Mouse (Mus musculus) adrenal gland, postnatal 36 days (tissue): ENCODE results near the gene Smurf2. TPM values are rescaled to one million over a fixed set of nuclear protein-coding genes. Genes with fewer than 3 reads are reported as not detected.

Source experiments
- DNase-seq, 2 experiments: peaks; one replicate each; pipeline ENCODE4 v3.0.0; 2021; ENCODE audit warnings: mixed read lengths in 1 of 2
- long read RNA-seq, 2 experiments: library from polyadenylated mRNA; stranded (forward); transcript quantifications; one replicate each; pipeline ENCODE4 v2.0.0; 2021; ENCODE audit warnings: borderline sequencing depth in 2 of 2
- total RNA-seq, 2 experiments: library from RNA; stranded (reverse); gene quantifications; 2 replicates each; pipeline ENCODE4 v1.2.3; 2021

Gene Smurf2
- 10 to 100 TPM; 36.6 to 42.7 TPM for total RNA-seq
- long read RNA-seq, experiment 1, full-length matches to known transcripts = 2 of 10 reads
- long read RNA-seq, experiment 1, partial matches to known transcripts = 8 of 10 reads
- long read RNA-seq, experiment 1, other reads (novel, unspliced or antisense) = 0 of 10 reads
- long read RNA-seq, experiment 2, partial matches to known transcripts = 0 of 2 reads
- long read RNA-seq, experiment 2, other reads (novel, unspliced or antisense) = 2 of 2 reads

GRCm38 (mm10) chr11:106920551-106921379 lies at the start of gene Smurf2:
Gene Smurf2 (minus strand): TSS chr11:106920715.
- peak; percentile 91 to 94 for DNase-seq

GRCm38 (mm10) chr11:106969798-106970197 lies 49.3 kb upstream of the Smurf2 start:
- no peak for DNase-seq

GRCm38 (mm10) chr11:106967630-106968029 lies 47.1 kb upstream of the Smurf2 start:
- DNase-seq = peak; percentile 54 to 61

DNA sequence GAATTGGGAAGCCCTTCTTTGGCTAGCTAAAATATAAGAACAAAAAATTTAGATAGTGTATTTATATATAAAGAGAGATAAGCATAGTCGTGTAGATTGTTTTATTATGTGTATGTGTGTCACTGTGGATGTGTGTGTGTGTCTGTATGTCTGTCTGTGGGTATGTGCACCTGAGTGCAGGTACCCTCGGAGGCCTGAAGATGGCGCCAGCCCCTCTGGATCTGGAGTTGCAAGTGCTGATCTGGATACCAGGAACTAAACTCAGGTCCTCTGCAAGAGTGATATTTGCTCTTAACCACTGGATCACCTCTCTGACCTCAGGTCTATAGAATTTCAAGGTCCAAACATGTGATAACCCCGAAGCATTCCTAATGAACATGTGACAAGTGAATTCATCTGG lies 45.4 kb upstream of the Smurf2 start:
- no peak for DNase-seq

DNA sequence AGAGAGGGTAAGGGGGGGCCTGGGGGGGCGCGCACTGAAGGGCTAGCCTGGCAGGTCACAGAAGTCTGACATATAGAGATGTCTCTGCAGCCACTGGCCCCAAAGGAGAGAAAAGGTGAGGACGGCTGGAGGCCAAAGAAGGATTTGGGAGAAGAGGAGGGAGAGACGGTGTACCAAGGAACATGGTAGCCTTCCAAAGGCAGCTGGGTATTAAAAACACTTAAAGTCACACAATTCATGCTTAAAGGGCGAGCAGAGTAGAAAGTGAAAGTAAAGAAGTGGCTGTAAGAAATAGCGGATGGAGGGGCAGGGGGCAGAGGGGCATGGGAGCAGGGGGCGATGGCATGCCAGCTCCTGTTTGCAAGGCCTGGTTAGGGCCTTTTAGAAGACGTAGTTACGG lies 41.8 kb upstream of the Smurf2 start:
- no peak for DNase-seq

GRCm38 (mm10) chr11:106961471-106962081 lies 41.1 kb upstream of the Smurf2 start:
- peak; percentile 32 to 44 for DNase-seq

- DNase-seq = no peak
Measured at GRCm38 (mm10) chr11:106959121-106959520, 38.6 kb upstream of the Smurf2 start.

DNA sequence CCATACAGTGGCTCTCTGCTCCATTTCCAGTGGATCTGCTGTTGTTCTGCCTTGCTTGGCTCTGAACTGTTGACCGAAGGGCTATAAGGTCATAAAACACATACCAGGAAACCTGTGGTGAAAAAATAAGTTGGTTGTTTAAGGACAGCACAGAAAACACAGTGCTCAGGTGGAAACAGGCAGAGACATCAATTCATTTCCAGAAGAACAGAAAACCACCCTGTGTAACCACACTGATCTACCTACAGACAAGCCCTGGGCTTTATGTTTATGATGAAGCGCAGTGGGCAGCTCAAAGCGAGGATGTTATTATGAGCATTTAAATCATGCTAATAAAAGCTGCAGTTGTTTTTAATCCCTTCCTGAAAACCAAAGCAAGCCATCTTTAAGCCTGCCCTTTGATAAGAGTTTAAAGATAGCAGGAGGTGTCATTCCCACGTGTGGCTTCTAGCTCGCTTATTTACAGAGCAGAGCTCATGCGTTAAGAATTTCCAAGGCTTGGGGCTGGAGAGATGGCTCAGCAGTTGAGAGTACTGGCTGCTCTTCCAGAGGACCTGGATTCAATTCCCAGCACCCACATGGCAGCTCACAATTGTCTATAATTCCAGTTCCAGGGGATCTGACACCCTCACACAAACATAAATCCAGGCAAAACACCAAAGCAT lies 38.0 kb upstream of the Smurf2 start:
- DNase-seq = no peak

- DNase-seq = peak; percentile 70 to 84
Measured at GRCm38 (mm10) chr11:106957271-106957980, 36.9 kb upstream of the Smurf2 start.

DNA sequence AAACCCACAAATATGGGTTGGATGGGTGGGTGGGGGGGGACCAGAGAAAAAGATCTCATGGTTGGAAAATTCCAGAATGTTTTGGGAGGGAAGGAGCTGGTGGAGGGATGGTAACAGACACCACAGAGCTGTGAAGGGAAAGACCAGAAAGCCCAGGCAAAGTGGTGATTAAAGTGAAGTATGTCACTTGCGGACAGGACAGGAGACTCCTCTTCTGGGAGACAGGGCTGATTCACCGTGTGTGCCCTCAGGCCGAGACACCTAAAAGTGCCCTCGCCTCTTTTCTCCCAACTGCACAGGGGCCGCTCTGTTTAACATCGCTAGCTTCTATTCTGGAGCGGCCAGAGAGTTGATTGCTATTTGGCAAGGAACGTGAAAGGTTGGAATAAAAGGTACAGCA lies 34.1 kb upstream of the Smurf2 start:
- DNase-seq = no peak

GRCm38 (mm10) chr11:106954116-106954515 lies 33.6 kb upstream of the Smurf2 start:
- DNase-seq = no peak

DNA sequence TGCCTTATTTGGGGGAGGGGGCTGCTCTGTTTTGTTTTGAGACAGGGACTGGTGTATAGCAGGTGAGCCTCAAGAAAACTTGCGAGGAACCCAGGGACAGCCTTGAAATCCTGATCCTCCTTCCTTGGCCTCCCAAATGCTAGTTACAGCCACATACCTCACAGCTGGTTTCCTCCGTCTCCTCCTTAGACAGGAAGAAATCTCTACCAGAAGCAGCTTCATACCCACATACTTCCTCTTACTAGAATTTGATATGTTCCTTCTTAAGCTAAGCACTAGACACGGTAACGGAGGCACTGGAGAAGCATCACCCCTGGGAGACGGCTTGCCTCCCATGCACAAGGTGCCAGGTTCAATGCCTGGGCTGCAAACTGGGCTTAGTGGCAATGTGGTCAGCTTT lies 16.8 kb upstream of the Smurf2 start:
- no peak for DNase-seq

- DNase-seq = no peak
Measured at GRCm38 (mm10) chr11:106930366-106930765, 9.9 kb upstream of the Smurf2 start.

DNA sequence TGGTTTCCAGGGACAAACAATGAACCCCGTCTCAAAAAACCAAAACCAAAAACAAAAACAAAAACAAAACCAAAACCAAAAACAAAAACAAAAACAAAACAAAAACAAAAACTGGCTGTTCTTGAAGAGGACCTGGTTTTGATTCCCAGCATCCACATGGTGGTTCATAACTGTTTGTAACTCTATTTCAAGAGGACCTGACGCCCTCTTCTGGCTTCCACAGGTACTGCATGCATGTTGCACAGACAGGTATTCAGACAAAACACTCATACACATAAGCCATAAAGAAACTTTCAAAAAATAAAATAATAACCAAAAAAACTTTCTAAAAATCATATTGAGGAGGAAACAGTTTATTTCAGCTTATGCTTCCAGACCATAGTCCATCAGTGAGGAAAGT lies 8.4 kb upstream of the Smurf2 start:
- no peak for DNase-seq

- DNase-seq = no peak
Measured at GRCm38 (mm10) chr11:106927950-106928349, 7.4 kb upstream of the Smurf2 start.

DNA sequence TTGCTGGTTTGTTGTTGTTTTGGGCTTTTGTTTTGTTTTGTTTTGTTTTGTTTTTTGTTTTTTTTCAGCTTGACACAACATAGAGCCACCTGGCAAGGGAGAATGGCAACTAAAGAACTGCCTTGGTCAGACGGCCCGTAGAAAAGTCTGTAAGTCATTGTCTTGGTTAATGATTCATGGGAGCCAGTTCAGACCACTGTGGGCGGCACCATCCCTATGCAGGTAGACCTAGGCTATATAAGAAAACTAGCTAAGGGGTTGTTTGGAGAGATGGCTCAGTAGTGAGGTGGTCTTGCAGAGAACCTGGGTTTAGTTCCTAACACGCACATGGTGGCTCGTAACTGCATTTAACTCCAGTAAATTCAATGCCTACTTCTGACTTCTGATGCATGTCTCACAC lies 6.7 kb upstream of the Smurf2 start:
- DNase-seq = no peak

- no peak for DNase-seq
Measured at GRCm38 (mm10) chr11:106926732-106927131, 6.2 kb upstream of the Smurf2 start.

DNA sequence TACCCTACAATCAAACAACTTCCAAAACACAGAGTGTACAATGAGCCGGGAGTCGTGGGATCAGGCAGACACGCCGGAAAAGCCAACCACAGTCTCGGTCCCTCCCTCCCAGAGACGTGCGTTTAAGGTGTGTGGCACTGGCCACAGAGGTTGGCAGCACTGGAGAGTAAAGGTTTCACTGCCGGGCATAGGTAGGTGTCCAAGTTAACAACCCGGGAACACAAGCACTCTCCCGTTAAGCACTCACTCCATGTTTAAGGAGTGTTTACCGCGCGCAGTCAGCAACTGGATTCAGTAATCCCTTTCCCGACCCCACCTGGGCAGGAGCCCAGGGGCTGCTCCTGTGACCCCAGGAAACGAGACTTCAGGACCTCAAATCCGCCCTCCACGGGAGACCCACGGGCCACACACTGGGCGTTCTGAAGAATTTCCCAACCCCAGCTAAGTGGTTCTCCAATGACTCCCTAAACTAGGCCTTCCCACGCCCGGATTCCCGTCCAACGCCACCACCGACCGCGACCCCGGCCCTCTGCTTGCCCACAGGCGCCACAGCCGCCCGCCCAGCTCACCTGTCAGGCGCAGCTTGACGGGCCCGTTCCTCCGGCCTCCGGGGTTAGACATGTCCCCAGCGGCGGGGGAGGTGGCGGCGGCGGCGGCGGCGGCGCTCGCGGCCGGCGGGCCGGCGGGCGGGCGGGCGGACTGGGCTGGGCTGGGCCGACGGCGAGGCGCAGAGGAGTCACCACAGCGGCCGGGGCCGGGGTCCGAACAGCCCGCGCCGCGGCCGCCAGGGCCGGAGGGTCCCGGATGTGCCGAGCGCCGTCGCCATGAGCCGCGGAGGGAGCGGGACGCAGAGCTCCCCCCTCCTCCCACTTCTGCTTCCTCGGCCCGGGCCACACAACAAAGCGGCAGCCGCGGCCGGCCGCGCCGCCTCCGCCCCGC lies 634 bp downstream of the Smurf2 start:
- DNase-seq = peak; percentile 63 to 75

- no peak for DNase-seq
Measured at GRCm38 (mm10) chr11:106918901-106919300, 1.6 kb downstream of the Smurf2 start.

- no peak for DNase-seq
Measured at GRCm38 (mm10) chr11:106911257-106911656, 9.3 kb downstream of the Smurf2 start.

GRCm38 (mm10) chr11:106908016-106908415 lies 12.5 kb downstream of the Smurf2 start:
- no peak for DNase-seq
